Mouse (Mus musculus): Measurements from ENCODE around the gene Zbtb4.

- TF ChIP-seq ZNF384 (IDR thresholded peaks at IDR 0.05; ENCODE audit: low read depth, low read length) = no peak
- no peak for TF ChIP-seq MAFK (IDR thresholded peaks at IDR 0.05; ENCODE audit: insufficient read depth, low read depth, low read length)
- TF ChIP-seq CHD2 (IDR thresholded peaks at IDR 0.05; ENCODE audit: low read depth, low read length) = peak; percentile 71; the same call in 1 of the 2 replicates
- no peak for TF ChIP-seq ZC3H11A (IDR thresholded peaks at IDR 0.05; ENCODE audit: borderline replicate concordance, low read depth, low read length)
Measured at GRCm38 (mm10) chr11:69800392-69801197, 34.9 kb downstream of the Zbtb4 start.
